Mouse (Mus musculus) spleen, postnatal 10 days (tissue): Measurements from ENCODE around the gene Fut11.

Experiments used
- DNase-seq, 2 experiments: peaks; one replicate each; pipeline ENCODE4 v3.0.0; 2021 to 2022; ENCODE audit warnings: low spot score in 2 of 2

Gene Fut11

GRCm38 (mm10) chr14:20718443-20718842 lies 23.7 kb downstream of the Fut11 start:
- DNase-seq: no peak

GRCm38 (mm10) chr14:20719767-20720166 lies 25.0 kb downstream of the Fut11 start:
- no peak for DNase-seq

GRCm38 (mm10) chr14:20721371-20721770 lies 26.6 kb downstream of the Fut11 start:
- DNase-seq: no peak

- no peak for DNase-seq
These were observed 28.2 kb downstream of the Fut11 start for GRCm38 (mm10) chr14:20723006-20723405.

- DNase-seq: peak; percentile 60 to 75
These were observed 29.3 kb downstream of the Fut11 start for GRCm38 (mm10) chr14:20724043-20724442.

GRCm38 (mm10) chr14:20725660-20726339 lies 31.0 kb downstream of the Fut11 start:
- DNase-seq: no peak

- DNase-seq: no peak
These were observed 35.1 kb downstream of the Fut11 start for GRCm38 (mm10) chr14:20729871-20730270.

GRCm38 (mm10) chr14:20730853-20731602 lies 36.3 kb downstream of the Fut11 start:
- DNase-seq: no peak

GRCm38 (mm10) chr14:20733041-20733951 lies 38.5 kb downstream of the Fut11 start:
- peak; percentile 41 to 50 for DNase-seq

- peak; percentile 91 to 94 for DNase-seq
These were observed 39.4 kb downstream of the Fut11 start, which contains the start of gene Ndst2 for GRCm38 (mm10) chr14:20733952-20734774. Gene Ndst2 (minus strand): TSS chr14:20734562.

- DNase-seq: no peak
These were observed 40.3 kb downstream of the Fut11 start for GRCm38 (mm10) chr14:20735052-20735451.

- DNase-seq: no peak
These were observed 41.2 kb downstream of the Fut11 start for GRCm38 (mm10) chr14:20735892-20736390.

GRCm38 (mm10) chr14:20737306-20737705 lies 42.5 kb downstream of the Fut11 start:
- DNase-seq: peak; percentile 59 to 78

GRCm38 (mm10) chr14:20738511-20738910 lies 43.7 kb downstream of the Fut11 start:
- no peak for DNase-seq

- no peak for DNase-seq
These were observed 46.5 kb downstream of the Fut11 start for GRCm38 (mm10) chr14:20741301-20741700.

- no peak for DNase-seq
These were observed 48.8 kb downstream of the Fut11 start for GRCm38 (mm10) chr14:20743614-20744013.

GRCm38 (mm10) chr14:20746935-20747334 lies 52.2 kb downstream of the Fut11 start:
- DNase-seq: no peak

- DNase-seq: no peak
These were observed 53.6 kb downstream of the Fut11 start for GRCm38 (mm10) chr14:20748388-20748787.

- no peak for DNase-seq
These were observed 54.8 kb downstream of the Fut11 start for GRCm38 (mm10) chr14:20749494-20750051.

GRCm38 (mm10) chr14:20750503-20750902 lies 55.7 kb downstream of the Fut11 start:
- no peak for DNase-seq
